In the genomic region with DNA sequence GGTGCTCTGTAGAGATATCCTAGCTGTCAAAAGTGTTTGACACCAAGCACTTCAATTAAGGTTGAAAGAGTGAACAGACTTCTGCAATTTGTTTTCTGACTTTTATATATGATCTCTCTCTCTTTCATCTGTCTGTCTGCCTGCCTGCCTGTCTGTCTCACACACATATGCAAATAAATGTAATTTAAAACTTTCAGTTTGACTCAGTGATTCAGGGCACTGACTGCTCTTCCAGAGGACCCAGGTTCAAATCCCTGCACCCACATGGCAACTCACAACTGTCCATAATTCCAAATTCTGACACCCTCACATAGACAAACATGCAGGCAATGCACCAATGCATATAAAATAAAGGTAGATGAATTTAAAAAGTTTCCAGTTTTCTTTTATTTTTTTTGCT, we compare ENCODE assay signal across 13 mouse cellular contexts. TPM values are rescaled to one million over a fixed set of nuclear protein-coding genes. Genes with fewer than 3 reads are reported as not detected.
"Had no signal": no experiment of that assay in that cellular context is flagged by ENCODE, and none has a peak within 500 bp of the region (broad histone marks: within the 10 kb centered on the region; RNA-seq: fewer than 3 reads in every experiment).

No protein-coding gene starts in this region.

- H3K9ac ChIP-seq: hindbrain, embryonic 12.5 days; hindbrain, embryonic 14.5 days; kidney, embryonic 15.5 days; limb, embryonic 12.5 days; liver, embryonic 13.5 days; liver, embryonic 15.5 days; liver, postnatal 0 days had no signal

- H3K27ac ChIP-seq: gastrocnemius, adult 2 months; heart, adult 2 months; hindbrain, embryonic 10.5 days; hindbrain, embryonic 12.5 days; hindbrain, embryonic 14.5 days; kidney, embryonic 15.5 days; kidney, postnatal 0 days; limb, embryonic 12.5 days; liver, embryonic 13.5 days; liver, embryonic 15.5 days had no signal

- H3K4me2 ChIP-seq: hindbrain, embryonic 12.5 days; hindbrain, embryonic 14.5 days; kidney, embryonic 15.5 days; limb, embryonic 12.5 days; liver, embryonic 13.5 days; liver, embryonic 15.5 days had no signal

- H3K27me3 ChIP-seq: limb, embryonic 12.5 days had no signal

- H3K4me3 ChIP-seq: gastrocnemius, adult 2 months; heart, adult 2 months; hindbrain, embryonic 10.5 days; hindbrain, embryonic 12.5 days; kidney, embryonic 15.5 days; limb, embryonic 12.5 days; liver, embryonic 13.5 days; liver, embryonic 15.5 days had no signal

- H3K36me3 ChIP-seq: hindbrain, embryonic 10.5 days; hindbrain, embryonic 12.5 days; kidney, embryonic 15.5 days; limb, embryonic 12.5 days; liver, embryonic 13.5 days; liver, embryonic 15.5 days had no signal

- ATAC-seq: hindbrain, embryonic 16.5 days; intestine, embryonic 16.5 days; liver, postnatal 0 days had no signal

- H3K9me3 ChIP-seq: hindbrain, embryonic 10.5 days; hindbrain, embryonic 12.5 days; kidney, embryonic 15.5 days; limb, embryonic 12.5 days; liver, embryonic 13.5 days; liver, embryonic 15.5 days had no signal

RNA-seq across cellular contexts. Expression of a gene that starts 6.8 kb away (rescaled TPM):
- polyA plus RNA-seq: heart, adult 2 months had no signal
